8 mouse cellular contexts compared by ENCODE assay signal in genomic region chr17:55971453-55971852, GRCm38 (mm10). TPM values are rescaled to one million over a fixed set of nuclear protein-coding genes. Genes with fewer than 3 reads are reported as not detected.
A peak's percentile ranks its signal among the peaks of the same experiment; 100 is the strongest.
DNase-seq lines count a peak whose midpoint lies in the region; ATAC-seq lines count a peak whose summit lies in the region.
"Had no signal": no experiment of that assay in that cellular context is flagged by ENCODE, and none has a peak within 500 bp of the region (broad histone marks: within the 10 kb centered on the region; RNA-seq: fewer than 3 reads in every experiment).

No protein-coding gene starts in this region.

- H3K27me3 ChIP-seq in kidney, embryonic 14.5 days (ENCODE audit: control insufficient read depth, insufficient read depth, low read length): no peaks in the 10 kb centered on the region
- H3K27me3 ChIP-seq in embryonic facial prominence, embryonic 13.5 days: peaks cover 10% of the 10 kb centered on the region
- no peaks in the 10 kb centered on the region for H3K27me3 ChIP-seq in forebrain, embryonic 15.5 days
- no peaks in the 10 kb centered on the region for H3K27me3 ChIP-seq in midbrain, embryonic 12.5 days

- peaks cover 14% of the 10 kb centered on the region; the same call in 1 of the 2 replicates for H3K4me1 ChIP-seq in kidney, embryonic 14.5 days (ENCODE audit: control insufficient read depth, insufficient read depth, low read length)
- H3K4me1 ChIP-seq in embryonic facial prominence, embryonic 13.5 days: peaks cover 21% of the 10 kb centered on the region
- H3K4me1 ChIP-seq in forebrain, embryonic 15.5 days: peaks cover 29% of the 10 kb centered on the region
- H3K4me1 ChIP-seq in midbrain, embryonic 12.5 days: peaks cover 54% of the 10 kb centered on the region

- H3K4me3 ChIP-seq in kidney, embryonic 14.5 days (ENCODE audit: low read length): peak overlapping the region; percentile 57
- peak overlapping the region; percentile 64 for H3K4me3 ChIP-seq in embryonic facial prominence, embryonic 13.5 days
- H3K4me3 ChIP-seq in forebrain, embryonic 15.5 days: peak overlapping the region; percentile 57
- H3K4me3 ChIP-seq in midbrain, embryonic 12.5 days: peak overlapping the region; percentile 57

- H3K4me2 ChIP-seq in kidney, embryonic 14.5 days (replicated peaks; ENCODE audit: low read depth, low read length): peak overlapping the region; percentile 90
- H3K4me2 ChIP-seq in embryonic facial prominence, embryonic 13.5 days: peak overlapping the region; percentile 86
- H3K4me2 ChIP-seq in forebrain, embryonic 15.5 days (replicated peaks): peak overlapping the region; percentile 71
- peak overlapping the region; percentile 78 for H3K4me2 ChIP-seq in midbrain, embryonic 12.5 days (replicated peaks)

- WGBS in kidney, embryonic 14.5 days: 39% methylated on average over 22 of the region's 22 CpGs
- WGBS in embryonic facial prominence, embryonic 13.5 days: 27% methylated on average over 22 of the region's 22 CpGs
- 23% methylated on average over 22 of the region's 22 CpGs for WGBS in forebrain, embryonic 15.5 days
- 19% methylated on average over 22 of the region's 22 CpGs for WGBS in midbrain, embryonic 12.5 days

- DNase-seq in kidney, adult 8-10 months: no peak
- DNase-seq in layer of hippocampus, postnatal 25 days (ENCODE audit: extremely low spot score in 1 of 2, low spot score in 1 of 2): no peak
- no peak for DNase-seq in embryo, embryonic 10.5 days (ENCODE audit: low spot score)
- DNase-seq: liver, embryonic 13.5 days had no signal

- H3K27ac ChIP-seq in kidney, embryonic 14.5 days (ENCODE audit: low read depth, low read length): no peak overlapping the region
- no peak overlapping the region for H3K27ac ChIP-seq in embryonic facial prominence, embryonic 13.5 days
- no peak overlapping the region for H3K27ac ChIP-seq in forebrain, embryonic 15.5 days (replicated peaks)
- peak overlapping the region; percentile 86; the same call in 1 of the 2 replicates for H3K27ac ChIP-seq in midbrain, embryonic 12.5 days (replicated peaks)
- H3K27ac ChIP-seq: liver, embryonic 13.5 days had no signal

- no peaks in the 10 kb centered on the region for H3K9me3 ChIP-seq in kidney, embryonic 14.5 days (ENCODE audit: control insufficient read depth, low read length)
- H3K9me3 ChIP-seq in embryonic facial prominence, embryonic 13.5 days: no peaks in the 10 kb centered on the region
- H3K9me3 ChIP-seq in forebrain, embryonic 15.5 days: no peaks in the 10 kb centered on the region
- no peaks in the 10 kb centered on the region for H3K9me3 ChIP-seq in midbrain, embryonic 12.5 days
- H3K9me3 ChIP-seq: liver, embryonic 13.5 days had no signal

- H3K36me3 ChIP-seq in kidney, embryonic 14.5 days (ENCODE audit: control insufficient read depth, insufficient read depth, low read length): peaks cover 16% of the 10 kb centered on the region
- peaks cover 23% of the 10 kb centered on the region for H3K36me3 ChIP-seq in embryonic facial prominence, embryonic 13.5 days
- H3K36me3 ChIP-seq in forebrain, embryonic 15.5 days: peaks cover 16% of the 10 kb centered on the region
- peaks cover 34% of the 10 kb centered on the region for H3K36me3 ChIP-seq in midbrain, embryonic 12.5 days

- no peak for ATAC-seq in kidney, embryonic 14.5 days (ENCODE audit: low FRiP score, low TSS enrichment)
- no peak for ATAC-seq in embryonic facial prominence, embryonic 13.5 days (ENCODE audit: insufficient number of reproducible peaks, insufficient read depth, low FRiP score, low TSS enrichment, low read depth)
- ATAC-seq in forebrain, embryonic 15.5 days (replicated peaks): no peak
- ATAC-seq in midbrain, embryonic 12.5 days (ENCODE audit: low FRiP score, low read depth): no peak

- H3K9ac ChIP-seq in kidney, embryonic 14.5 days (ENCODE audit: low read depth, low read length): no peak overlapping the region
- H3K9ac ChIP-seq in embryonic facial prominence, embryonic 13.5 days: peak overlapping the region; percentile 83
- peak overlapping the region; percentile 78 for H3K9ac ChIP-seq in forebrain, embryonic 15.5 days (replicated peaks)
- peak overlapping the region; percentile 76 for H3K9ac ChIP-seq in midbrain, embryonic 12.5 days (replicated peaks)
- H3K9ac ChIP-seq: liver, embryonic 13.5 days had no signal

RNA-seq across cellular contexts. Expression of gene Shd, which starts 1.2 kb away (rescaled TPM):
- polyA plus RNA-seq in kidney, embryonic 14.5 days (2014; fragmentation: Nextera tagmentation; extraction: Ambion mirVana): 22.3 and 27.0 TPM in 2 replicates
- polyA plus RNA-seq in embryonic facial prominence, embryonic 13.5 days (2015; fragmentation: Nextera tagmentation; extraction: Ambion mirVana): 35.2 and 35.5 TPM in 2 replicates
- 118 and 121 TPM in 2 replicates for polyA plus RNA-seq in forebrain, embryonic 15.5 days (2015; fragmentation: Nextera tagmentation; extraction: Ambion mirVana)
- polyA plus RNA-seq in midbrain, embryonic 12.5 days (2016; fragmentation: Nextera tagmentation; extraction: Ambion mirVana): 123 and 131 TPM in 2 replicates
- total RNA-seq in layer of hippocampus, postnatal 25 days (2021): 10 to 100 TPM; 24.3 to 29.0 TPM

RNA-seq across cellular contexts. Expression of gene Yju2, which starts 12.6 kb away (rescaled TPM):
- 24.3 and 27.9 TPM in 2 replicates for polyA plus RNA-seq in kidney, embryonic 14.5 days (2014; fragmentation: Nextera tagmentation; extraction: Ambion mirVana)
- 27.0 and 29.5 TPM in 2 replicates for polyA plus RNA-seq in embryonic facial prominence, embryonic 13.5 days (2015; fragmentation: Nextera tagmentation; extraction: Ambion mirVana)
- polyA plus RNA-seq in forebrain, embryonic 15.5 days (2015; fragmentation: Nextera tagmentation; extraction: Ambion mirVana): 25.2 and 27.8 TPM in 2 replicates
- 28.7 and 29.4 TPM in 2 replicates for polyA plus RNA-seq in midbrain, embryonic 12.5 days (2016; fragmentation: Nextera tagmentation; extraction: Ambion mirVana)
- total RNA-seq in layer of hippocampus, postnatal 25 days (2021): 10 to 100 TPM; 16.7 to 16.9 TPM

RNA-seq across cellular contexts. Expression of gene Fsd1, which starts 14.9 kb away (rescaled TPM):
- 20.7 and 25.7 TPM in 2 replicates for polyA plus RNA-seq in kidney, embryonic 14.5 days (2014; fragmentation: Nextera tagmentation; extraction: Ambion mirVana)
- polyA plus RNA-seq in embryonic facial prominence, embryonic 13.5 days (2015; fragmentation: Nextera tagmentation; extraction: Ambion mirVana): 31.9 and 40.5 TPM in 2 replicates
- 127 and 151 TPM in 2 replicates for polyA plus RNA-seq in forebrain, embryonic 15.5 days (2015; fragmentation: Nextera tagmentation; extraction: Ambion mirVana)
- 89.8 and 98.3 TPM in 2 replicates for polyA plus RNA-seq in midbrain, embryonic 12.5 days (2016; fragmentation: Nextera tagmentation; extraction: Ambion mirVana)
- 10 to 100 TPM; 72.4 to 82.6 TPM for total RNA-seq in layer of hippocampus, postnatal 25 days (2021)

RNA-seq across cellular contexts. Expression of gene Ebi3, which starts 19.0 kb away (rescaled TPM):
- 2.0 and 2.2 TPM in 2 replicates for polyA plus RNA-seq in kidney, embryonic 14.5 days (2014; fragmentation: Nextera tagmentation; extraction: Ambion mirVana)
- polyA plus RNA-seq in embryonic facial prominence, embryonic 13.5 days (2015; fragmentation: Nextera tagmentation; extraction: Ambion mirVana): 1.3 and 1.9 TPM in 2 replicates
- polyA plus RNA-seq in forebrain, embryonic 15.5 days (2015; fragmentation: Nextera tagmentation; extraction: Ambion mirVana): 3.1 and 3.9 TPM in 2 replicates
- 3.2 and 3.8 TPM in 2 replicates for polyA plus RNA-seq in midbrain, embryonic 12.5 days (2016; fragmentation: Nextera tagmentation; extraction: Ambion mirVana)
- total RNA-seq in layer of hippocampus, postnatal 25 days (2021): 1 to 10 TPM; 2.3 to 2.8 TPM

RNA-seq across cellular contexts. Expression of gene Zfp119b, which starts 22.2 kb away (rescaled TPM):
- 6.8 and 6.9 TPM in 2 replicates for polyA plus RNA-seq in kidney, embryonic 14.5 days (2014; fragmentation: Nextera tagmentation; extraction: Ambion mirVana)
- 5.8 and 7.2 TPM in 2 replicates for polyA plus RNA-seq in embryonic facial prominence, embryonic 13.5 days (2015; fragmentation: Nextera tagmentation; extraction: Ambion mirVana)
- 6.9 and 7.9 TPM in 2 replicates for polyA plus RNA-seq in forebrain, embryonic 15.5 days (2015; fragmentation: Nextera tagmentation; extraction: Ambion mirVana)
- polyA plus RNA-seq in midbrain, embryonic 12.5 days (2016; fragmentation: Nextera tagmentation; extraction: Ambion mirVana): 6.1 and 6.3 TPM in 2 replicates
- total RNA-seq in layer of hippocampus, postnatal 25 days (2021): 1 to 10 TPM; 3.1 to 3.4 TPM
